Mouse (Mus musculus) MEL (cell line): ENCODE measurements at regions not wholly inside any gene's neighbourhood (a gene's known extent, or its start where the extent isn't known, plus 50 kb on each side); places are given as distances from the start of the nearest gene placed in this dataset.

Experiments used
- CTCF ChIP-seq, 3 experiments: IDR thresholded peaks in 2 of 3; conservative IDR thresholded peaks in 1 of 3; 2 replicates each; pipeline ENCODE4 v1.5.1; 2011 to 2012; ENCODE audit warnings: low read length in 3 of 3, low read depth in 2 of 3, mild to moderate bottlenecking in 2 of 3, improper control_type of control experiment in 1 of 3, inconsistent platforms in 1 of 3, mixed read lengths in 1 of 3, moderate library complexity in 1 of 3; ENCODE audit not compliant: control insufficient read depth in 1 of 3, insufficient read depth in 1 of 3, poor library complexity in 1 of 3, severe bottlenecking in 1 of 3
- EP300 ChIP-seq, 2 experiments: IDR thresholded peaks; 2 replicates each; pipeline ENCODE4 v1.6.1; 2011; ENCODE audit warnings: improper control_type of control experiment in 2 of 2, low read length in 2 of 2, low read depth in 1 of 2, mild to moderate bottlenecking in 1 of 2
- GATA1 ChIP-seq: IDR thresholded peaks from 2 replicates; pipeline ENCODE4 v1.6.1; 2011; ENCODE audit warnings: low read depth, low read length, improper control_type of control experiment
- MAFK ChIP-seq: IDR thresholded peaks from 2 replicates; pipeline ENCODE4 v1.6.1; 2011; ENCODE audit warnings: low read depth, mild to moderate bottlenecking, low read length, improper control_type of control experiment, borderline replicate concordance
- NRF1 ChIP-seq: IDR thresholded peaks from 2 replicates; pipeline ENCODE4 v1.6.1; 2014; ENCODE audit warnings: low read depth, mild to moderate bottlenecking, inconsistent platforms, low read length, improper control_type of control experiment, moderate library complexity; ENCODE audit not compliant: poor library complexity, insufficient read depth, severe bottlenecking
- POLR2A ChIP-seq, 2 experiments: IDR thresholded peaks; 2 replicates each; pipeline ENCODE4 v1.6.1; 2011 to 2012; ENCODE audit warnings: low read length in 2 of 2, mild to moderate bottlenecking in 2 of 2, control low read depth in 1 of 2, improper control_type of control experiment in 1 of 2, low read depth in 1 of 2, moderate library complexity in 1 of 2; ENCODE audit not compliant: control insufficient read depth in 1 of 2, insufficient read depth in 1 of 2, poor library complexity in 1 of 2
- SMC3 ChIP-seq: IDR thresholded peaks from 2 replicates; pipeline ENCODE4 v1.6.1; 2011; ENCODE audit warnings: low read depth, low read length, improper control_type of control experiment
- TAL1 ChIP-seq: IDR thresholded peaks from 2 replicates; pipeline ENCODE4 v1.6.1; 2012; ENCODE audit warnings: mild to moderate bottlenecking, inconsistent platforms, low read length, moderate library complexity, mixed read lengths
- ZC3H11A ChIP-seq: IDR thresholded peaks from 2 replicates; pipeline ENCODE4 v1.6.1; 2012; ENCODE audit warnings: low read depth, mild to moderate bottlenecking, inconsistent platforms, low read length, improper control_type of control experiment

GRCm38 (mm10) chr13:44407307-44407706 is 322.0 kb upstream of the Jarid2 start:
- TF ChIP-seq POLR2A (IDR thresholded peaks at IDR 0.05; ENCODE audit: control insufficient read depth in 1 of 2, insufficient read depth in 1 of 2, low read depth in 1 of 2, low read length in 2 of 2, poor library complexity in 1 of 2): no peak
- no peak for TF ChIP-seq EP300 (IDR thresholded peaks at IDR 0.05; ENCODE audit: low read depth in 1 of 2, low read length in 2 of 2)
- no peak for TF ChIP-seq TAL1
- TF ChIP-seq GATA1: no peak
- TF ChIP-seq MAFK: no peak
- no peak for TF ChIP-seq NRF1
- TF ChIP-seq SMC3: no peak
- no peak for TF ChIP-seq ZC3H11A
- no peak for TF ChIP-seq CTCF (IDR thresholded peaks at IDR 0.05 in 2 of 3, conservative IDR thresholded peaks at IDR 0.05 in 1 of 3; ENCODE audit: control insufficient read depth in 1 of 3, insufficient read depth in 1 of 3, low read depth in 2 of 3, low read length in 3 of 3, poor library complexity in 1 of 3, severe bottlenecking in 1 of 3)
